Mouse (Mus musculus) bone marrow, adult 2 months (tissue): ENCODE results near the gene Cavin1. TPM values are rescaled to one million over a fixed set of nuclear protein-coding genes. Genes with fewer than 3 reads are reported as not detected.
A peak's percentile ranks its signal among the peaks of the same experiment; 100 is the strongest.

Experiments
- H3K27ac ChIP-seq: fragments of 200-500 bp; 2 replicates; pipeline ENCODE4 v1.5.1; 2012; ENCODE audit warnings: low read depth, mild to moderate bottlenecking, control low read depth, inconsistent platforms, low read length; ENCODE audit not compliant: control insufficient read depth, poor library complexity, insufficient read depth
- H3K4me1 ChIP-seq: fragments of 200-500 bp; 2 replicates; pipeline ENCODE4 v1.6.1; 2011; ENCODE audit warnings: low read length; ENCODE audit not compliant: control insufficient read depth, insufficient read depth
- H3K4me3 ChIP-seq: fragments of 200-500 bp; replicated peaks from 2 replicates; pipeline ENCODE3; 2011; ENCODE audit warnings: mild to moderate bottlenecking, low read depth, low read length, control low read depth; ENCODE audit not compliant: control insufficient read depth
- CTCF ChIP-seq: fragments of 200-500 bp; IDR thresholded peaks from 2 replicates; pipeline ENCODE4 v1.5.1; 2011; ENCODE audit warnings: low read length, control low read depth; ENCODE audit not compliant: control insufficient read depth, insufficient read depth
- POLR2A ChIP-seq: fragments of 200-500 bp; IDR thresholded peaks from 2 replicates; pipeline ENCODE4 v1.6.1; 2011; ENCODE audit warnings: low read depth, mild to moderate bottlenecking, control low read depth, low read length, borderline replicate concordance; ENCODE audit not compliant: control insufficient read depth
- WGBS: fragments of 180-500 bp; shearing (Covaris S2); methylation state at CpG from one replicate; pipeline ENCODE4 v1.1.7; 2018; 5-methylcytosine and 5-hydroxymethylcytosine counted together
- polyA plus RNA-seq: library from polyadenylated mRNA; stranded (reverse); fragments of >200 nt; gene quantifications from 2 replicates; pipeline ENCODE4 v1.2.4, GENCODE M21; 2011; ENCODE audit warnings: low replicate concordance; ENCODE audit not compliant: missing spikeins, insufficient read depth, insufficient read length

Cavin1 gene
- polyA plus RNA-seq, 1 experiment = 71.2 TPM

DNA sequence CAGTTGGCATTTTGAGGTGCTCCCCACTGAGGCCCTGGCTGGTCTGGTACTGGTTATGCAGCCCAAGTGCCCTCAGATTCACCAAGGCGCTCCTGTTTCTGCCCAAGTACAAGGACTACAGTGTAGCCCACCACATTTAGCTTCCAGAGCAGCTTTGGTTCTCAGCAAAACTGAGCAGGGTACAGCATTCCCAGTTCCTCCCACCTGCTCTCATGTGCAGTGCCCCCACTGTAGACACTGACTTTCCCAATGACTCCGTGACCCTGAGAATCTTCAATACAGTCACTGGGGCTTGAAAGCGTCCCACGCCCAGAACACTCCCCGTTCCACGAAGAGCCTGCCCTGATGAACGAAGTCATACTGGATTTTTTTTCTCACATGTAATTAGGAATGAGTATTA, 40.1 kb downstream of the Cavin1 start:
- Histone ChIP-seq H3K4me1 (peaks cover 7% of the 10 kb centered on the region), H3K27ac (no peak overlapping the region)

DNA sequence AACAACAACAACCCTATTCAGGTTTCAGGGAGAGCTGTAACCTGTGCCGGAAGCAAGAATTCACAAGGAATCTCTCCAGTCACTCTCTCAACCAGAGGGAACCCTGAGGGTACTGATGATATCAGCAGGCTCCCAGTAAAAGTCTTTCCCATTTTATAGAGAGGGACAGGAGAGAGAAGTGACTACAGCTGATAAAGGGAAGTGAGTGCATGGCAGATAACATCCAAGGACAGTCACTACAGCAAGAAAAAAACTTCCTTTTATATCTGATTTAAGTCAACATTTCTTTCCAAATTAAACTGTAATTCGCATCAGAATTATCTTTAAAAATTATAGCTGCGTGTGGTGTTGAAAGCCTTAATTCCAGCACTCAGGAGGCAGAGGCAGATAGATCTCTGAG, 43.3 kb downstream of the Cavin1 start:
- WGBS = 59% methylated on average over 3 of the region's 3 CpGs
- Histone ChIP-seq H3K27ac (no peak overlapping the region), H3K4me1 (peaks cover 4% of the 10 kb centered on the region), H3K4me3 (no peak overlapping the region)
- TF ChIP-seq POLR2A (no peak), CTCF (no peak)

More for the DNA sequence above, 40.1 kb downstream of the Cavin1 start:
- no peak overlapping the region for H3K4me3 ChIP-seq
- 79% methylated on average over 7 of the region's 7 CpGs for WGBS
- TF ChIP-seq POLR2A (no peak), CTCF (no peak)

- no peak overlapping the region for H3K4me3 ChIP-seq
- H3K27ac ChIP-seq = no peak overlapping the region
- TF ChIP-seq CTCF (no peak), POLR2A (no peak)
- no peaks in the 10 kb centered on the region; the same call in 1 of the 2 replicates for H3K4me1 ChIP-seq
- 81% methylated on average over 1 of the region's 1 CpGs for WGBS
These were observed 46.2 kb downstream of the Cavin1 start for GRCm38 (mm10) chr11:100924386-100924919.

DNA sequence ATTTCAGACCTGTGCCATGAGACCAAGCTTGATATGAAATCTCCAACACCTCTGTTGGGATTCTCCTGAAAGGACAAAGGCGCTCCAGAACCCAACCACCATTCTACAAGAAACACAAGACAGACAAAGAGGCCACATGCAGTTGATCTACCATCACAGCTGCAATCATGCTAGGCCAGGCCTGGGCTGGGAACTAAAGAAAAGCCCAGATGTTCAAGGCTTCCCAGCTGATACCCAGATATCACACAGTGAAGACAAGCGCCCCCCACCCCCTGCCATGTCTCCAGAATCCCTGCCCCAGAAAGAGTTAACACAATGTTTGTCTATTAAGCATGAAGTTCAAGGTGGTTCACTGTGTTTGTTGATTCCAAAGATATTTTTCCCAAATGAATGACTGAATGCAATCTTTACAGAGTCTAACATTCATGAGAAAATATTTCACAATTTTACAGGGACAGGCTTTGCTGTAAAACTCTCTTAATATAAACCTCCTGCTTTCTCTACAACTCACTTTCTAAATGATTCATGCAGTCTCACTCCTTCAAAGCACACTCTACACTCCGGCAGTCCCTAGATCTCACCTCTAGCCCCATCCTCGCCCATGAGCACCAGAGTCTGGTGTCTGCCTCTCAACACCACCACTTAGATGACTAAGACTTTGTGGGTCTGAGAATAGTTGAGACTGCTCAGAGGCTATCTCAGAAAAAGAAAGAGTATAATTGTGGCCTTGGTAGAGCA, 49.6 kb downstream of the Cavin1 start:
- no peak overlapping the region for H3K27ac ChIP-seq
- no peak overlapping the region for H3K4me3 ChIP-seq
- H3K4me1 ChIP-seq = peaks cover 2% of the 10 kb centered on the region; the same call in 1 of the 2 replicates
- WGBS = 82% methylated on average over 4 of the region's 4 CpGs
- TF ChIP-seq CTCF (no peak), POLR2A (no peak)

DNA sequence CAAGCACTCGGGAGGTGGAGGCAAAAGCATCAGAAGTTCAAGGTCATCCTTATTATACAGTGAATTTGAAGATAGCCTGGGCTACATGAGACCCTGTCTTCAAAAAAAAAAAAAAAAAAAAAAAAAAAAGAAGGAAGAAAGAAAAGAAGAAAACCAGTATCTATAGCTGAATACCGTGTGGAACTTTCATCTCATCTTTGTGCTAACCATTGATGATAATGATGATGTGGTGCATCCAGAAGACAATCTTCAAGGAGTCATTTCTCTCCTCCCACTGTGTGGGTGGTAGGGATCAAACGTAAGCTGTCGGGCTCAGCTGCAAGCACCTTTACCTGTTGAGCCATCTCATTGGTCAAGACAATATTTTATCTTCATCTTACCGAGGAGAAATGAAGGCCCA, 52.7 kb downstream of the Cavin1 start:
- no peak for TF ChIP-seq POLR2A
- no peak for TF ChIP-seq CTCF
- Histone ChIP-seq H3K4me1 (peaks cover 2% of the 10 kb centered on the region; the same call in 1 of the 2 replicates), H3K27ac (no peak overlapping the region), H3K4me3 (no peak overlapping the region)
- 81% methylated on average over 5 of the region's 5 CpGs for WGBS

GRCm38 (mm10) chr11:100916432-100916971, 54.2 kb downstream of the Cavin1 start:
- WGBS = 40% methylated on average over 4 of the region's 4 CpGs
- Histone ChIP-seq H3K27ac (peak overlapping the region; percentile 11; the same call in 1 of the 2 replicates), H3K4me1 (peaks cover 2% of the 10 kb centered on the region; the same call in 1 of the 2 replicates), H3K4me3 (no peak overlapping the region)
- TF ChIP-seq CTCF = no peak
- TF ChIP-seq POLR2A = no peak

DNA sequence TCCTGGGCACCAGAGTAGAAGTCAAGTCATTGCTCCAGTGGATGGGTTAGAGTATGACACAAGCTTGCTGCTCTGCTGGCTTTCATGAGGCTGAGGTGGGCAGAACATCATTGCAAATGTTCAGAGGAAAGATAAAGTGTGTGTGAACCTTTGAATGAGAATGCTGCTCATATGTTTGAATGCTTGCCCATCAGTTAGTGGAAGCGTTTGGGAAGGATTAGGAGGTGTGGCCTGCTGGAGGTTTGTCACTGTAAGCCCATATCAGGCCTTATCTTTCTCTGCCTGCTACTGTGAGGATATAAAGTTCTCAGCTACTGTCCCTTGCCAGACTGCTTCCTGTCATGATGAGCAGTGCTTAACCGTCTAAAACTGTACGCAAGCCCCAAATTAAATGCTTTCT, 55.6 kb downstream of the Cavin1 start:
- no peak overlapping the region for H3K27ac ChIP-seq
- WGBS = 86% methylated on average over 3 of the region's 3 CpGs
- no peak overlapping the region for H3K4me3 ChIP-seq
- H3K4me1 ChIP-seq = peaks cover 2% of the 10 kb centered on the region; the same call in 1 of the 2 replicates
- TF ChIP-seq CTCF = no peak
- no peak for TF ChIP-seq POLR2A

DNA sequence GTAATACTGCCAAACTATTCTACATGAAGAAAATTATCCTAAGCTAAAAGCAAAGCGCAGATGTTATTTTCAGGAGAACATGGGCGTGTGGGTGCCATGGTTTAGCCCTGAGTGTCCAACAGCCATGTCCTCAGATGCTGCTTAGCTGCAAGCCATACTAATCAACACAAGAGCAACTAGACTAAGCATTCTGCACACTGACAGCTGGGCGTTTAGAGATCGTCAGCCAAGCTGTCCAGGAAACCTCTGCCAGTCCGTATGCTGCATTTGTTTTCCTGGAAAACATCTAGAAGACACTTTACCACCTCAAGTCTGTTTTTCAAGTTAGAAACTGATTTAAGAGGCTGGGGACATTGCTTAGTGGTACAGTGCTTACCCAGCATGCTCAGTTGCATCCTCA, 56.3 kb downstream of the Cavin1 start:
- Histone ChIP-seq H3K4me3 (no peak overlapping the region), H3K27ac (no peak overlapping the region), H3K4me1 (peaks cover 2% of the 10 kb centered on the region; the same call in 1 of the 2 replicates)
- TF ChIP-seq CTCF (no peak), POLR2A (no peak)
- 88% methylated on average over 5 of the region's 5 CpGs for WGBS
